Mouse (Mus musculus) adrenal gland, postnatal 14 days (tissue): ENCODE results near the gene Fbxo34. TPM values are rescaled to one million over a fixed set of nuclear protein-coding genes. Genes with fewer than 3 reads are reported as not detected.
"Not testable (repeated sequence)": the region's sequence is repeated elsewhere in the genome, so short reads cannot be mapped to it uniquely, and the experiment has no call there.

Experiments
- DNase-seq: peaks from one replicate; pipeline ENCODE4 v3.0.0; 2021; ENCODE audit warnings: mixed read lengths
- total RNA-seq: library from RNA; stranded (reverse); gene quantifications from 2 replicates; pipeline ENCODE4 v1.2.3, GENCODE M21; 2021

Gene Fbxo34
- total RNA-seq, 1 experiment from 2014 or later = 27.8 TPM

GRCm38 (mm10) chr14:47560714-47561113, 110.5 kb downstream of the Fbxo34 start:
- DNase-seq = no peak

- DNase-seq = no peak
Observed at GRCm38 (mm10) chr14:47562530-47562929, 112.3 kb downstream of the Fbxo34 start.

- DNase-seq = no peak
Observed at GRCm38 (mm10) chr14:47563106-47563505, 112.9 kb downstream of the Fbxo34 start.

- peak; percentile 99 for DNase-seq
Observed at GRCm38 (mm10) chr14:47567962-47568652, 117.9 kb downstream of the Fbxo34 start.

- not testable (repeated sequence) for DNase-seq
Observed at GRCm38 (mm10) chr14:47570549-47570948, 120.3 kb downstream of the Fbxo34 start, which contains the start of gene Atg14. Atg14 (minus strand) TSS chr14:47570649.

- DNase-seq = no peak
Observed at GRCm38 (mm10) chr14:47572707-47573106, 122.5 kb downstream of the Fbxo34 start.

GRCm38 (mm10) chr14:47574721-47575120, 124.5 kb downstream of the Fbxo34 start:
- no peak for DNase-seq

GRCm38 (mm10) chr14:47576687-47577086, 126.5 kb downstream of the Fbxo34 start:
- DNase-seq = no peak

- peak; percentile 79 for DNase-seq
Observed at GRCm38 (mm10) chr14:47578086-47578485, 127.9 kb downstream of the Fbxo34 start.

- no peak for DNase-seq
Observed at GRCm38 (mm10) chr14:47581280-47581679, 131.1 kb downstream of the Fbxo34 start.

Other genes starting within 250 kb of the Fbxo34 start
- 7.1 and 9.8 TPM in 2 replicates for gene Wdhd1, start 173.6 kb upstream of the Fbxo34 start, total RNA-seq
- 22.7 and 24.2 TPM in 2 replicates for gene Socs4, start 173.5 kb upstream of the Fbxo34 start, total RNA-seq
- gene Mapk1ip1l, start 152.2 kb upstream of the Fbxo34 start, total RNA-seq = 74.8 and 78.9 TPM in 2 replicates
- gene Lgals3, start 82.7 kb upstream of the Fbxo34 start, total RNA-seq = 7.9 and 9.9 TPM in 2 replicates
- gene Dlgap5, start 32.0 kb upstream of the Fbxo34 start, total RNA-seq = 8.3 and 11.4 TPM in 2 replicates
- gene Atg14, start 120.2 kb downstream of the Fbxo34 start, total RNA-seq = 12.3 and 14.0 TPM in 2 replicates
- gene Ktn1, start 198.0 kb downstream of the Fbxo34 start, total RNA-seq = 53.5 and 67.5 TPM in 2 replicates